Mouse (Mus musculus) stomach, embryonic 16.5 days (tissue): ENCODE data around the gene Tcaim. TPM values are rescaled to one million over a fixed set of nuclear protein-coding genes. Genes with fewer than 3 reads are reported as not detected.

Experiments used
- ATAC-seq: fragments of 200-750 bp; cut with Nextera tagmentation; 2 replicates; pipeline ENCODE4 v1.8.0; 2017; ENCODE audit warnings: moderate number of reproducible peaks, moderate TSS enrichment; ENCODE audit not compliant: insufficient read depth, low FRiP score
- H3K27ac ChIP-seq: fragments of 300-500 bp; sonication (generic); 2 replicates; pipeline ENCODE4 v1.5.1; 2014; ENCODE audit warnings: low read length
- H3K27me3 ChIP-seq: fragments of 300-500 bp; sonication (generic); 2 replicates; pipeline ENCODE4 v1.6.1; 2014; ENCODE audit warnings: low read length, control low read depth, mixed read lengths; ENCODE audit not compliant: control insufficient read depth, insufficient read depth
- H3K36me3 ChIP-seq: fragments of 300-500 bp; sonication (generic); 2 replicates; pipeline ENCODE4 v1.6.1; 2014; ENCODE audit warnings: low read length; ENCODE audit not compliant: control insufficient read depth, insufficient read depth
- H3K4me1 ChIP-seq: fragments of 300-500 bp; sonication (generic); 2 replicates; pipeline ENCODE4 v1.6.1; 2014; ENCODE audit warnings: low read length, control low read depth, mixed read lengths; ENCODE audit not compliant: control insufficient read depth, insufficient read depth
- H3K4me2 ChIP-seq: fragments of 300-500 bp; sonication (generic); 2 replicates; pipeline ENCODE4 v1.6.1; 2014; ENCODE audit warnings: low read depth, low read length, mixed read lengths
- H3K4me3 ChIP-seq: fragments of 300-500 bp; sonication (generic); replicated peaks from 2 replicates; pipeline ENCODE4 v1.5.1; 2014; ENCODE audit warnings: mild to moderate bottlenecking, low read length
- H3K9ac ChIP-seq: fragments of 300-500 bp; sonication (generic); 2 replicates; pipeline ENCODE4 v1.6.1; 2014; ENCODE audit warnings: low read length
- H3K9me3 ChIP-seq: fragments of 300-500 bp; sonication (generic); replicated peaks from 2 replicates; pipeline ENCODE4 v1.6.1; 2016; ENCODE audit warnings: low read length, control low read depth; ENCODE audit not compliant: control insufficient read depth
- WGBS: fragments of 180-500 bp; shearing (Covaris S2); extraction: QIAGEN DNeasy Blood & Tissue Kit; methylation state at CpG from one replicate; pipeline ENCODE4 v1.1.7; 2014; 5-methylcytosine and 5-hydroxymethylcytosine counted together
- polyA plus RNA-seq: library from polyadenylated mRNA; unstranded; fragments of >200 nt; fragmentation: Nextera tagmentation; extraction: Ambion mirVana; gene quantifications from 2 replicates; pipeline ENCODE4 v1.2.1, GENCODE M21; 2015

Gene Tcaim
- polyA plus RNA-seq, 1 experiment from 2014 or later: 6.0 TPM

DNA sequence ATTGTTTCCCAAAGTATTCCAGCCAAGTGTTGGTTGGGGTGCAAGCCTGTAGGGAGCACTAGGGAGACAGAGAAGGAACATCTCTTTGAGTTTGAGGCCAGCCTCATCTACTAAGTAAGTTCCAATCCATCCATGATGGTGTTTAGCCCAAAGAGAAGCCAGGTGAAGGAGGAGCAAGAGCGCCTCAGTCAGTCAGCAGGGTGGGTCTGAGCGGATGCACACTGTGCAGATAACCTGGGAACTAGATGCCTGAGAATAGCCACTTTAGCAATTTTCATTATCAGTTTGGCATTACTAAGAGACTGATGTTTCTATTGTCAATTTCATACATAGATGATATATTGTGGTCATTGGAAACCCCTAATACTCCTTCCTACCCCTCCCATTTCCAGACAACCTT, 9.4 kb downstream of the Tcaim start:
- Histone ChIP-seq H3K4me1 (no peaks in the 10 kb centered on the region), H3K27ac (no peak overlapping the region), H3K36me3 (no peaks in the 10 kb centered on the region), H3K9me3 (no peaks in the 10 kb centered on the region), H3K4me3 (no peak overlapping the region), H3K27me3 (no peaks in the 10 kb centered on the region), H3K4me2 (no peak overlapping the region), H3K9ac (no peak overlapping the region)
- ATAC-seq: no peak
- 92% methylated on average over 2 of the region's 2 CpGs for WGBS

DNA sequence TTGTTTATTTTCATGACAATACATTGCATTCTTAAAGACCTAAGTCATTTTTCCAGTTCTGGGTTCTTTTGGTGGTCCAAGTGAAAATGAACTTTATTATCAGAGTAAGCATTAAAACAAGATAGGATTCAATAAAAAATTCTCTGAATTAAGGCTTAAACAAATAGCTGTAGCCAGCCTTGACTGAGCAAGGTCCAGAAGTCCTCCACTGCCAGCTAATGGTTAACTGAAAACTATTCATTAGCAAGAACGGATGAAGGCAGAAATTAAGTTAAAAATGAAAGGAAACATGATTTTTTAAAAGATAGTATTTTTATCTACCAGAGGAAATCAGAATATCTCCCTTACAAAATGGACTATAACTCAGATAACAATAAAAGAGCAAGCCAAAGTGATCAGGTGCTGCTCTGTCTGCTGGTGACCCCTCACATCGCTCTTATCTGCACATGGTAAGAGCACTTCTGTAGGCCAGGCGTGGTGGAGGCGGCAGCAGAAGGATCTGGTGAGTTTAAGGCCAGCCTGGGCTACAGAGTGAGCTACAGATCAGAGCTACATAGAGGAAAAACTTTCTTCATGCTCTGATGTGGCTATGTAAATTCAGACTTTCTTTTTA, 10.0 kb downstream of the Tcaim start:
- WGBS: 71% methylated on average over 4 of the region's 4 CpGs

DNA sequence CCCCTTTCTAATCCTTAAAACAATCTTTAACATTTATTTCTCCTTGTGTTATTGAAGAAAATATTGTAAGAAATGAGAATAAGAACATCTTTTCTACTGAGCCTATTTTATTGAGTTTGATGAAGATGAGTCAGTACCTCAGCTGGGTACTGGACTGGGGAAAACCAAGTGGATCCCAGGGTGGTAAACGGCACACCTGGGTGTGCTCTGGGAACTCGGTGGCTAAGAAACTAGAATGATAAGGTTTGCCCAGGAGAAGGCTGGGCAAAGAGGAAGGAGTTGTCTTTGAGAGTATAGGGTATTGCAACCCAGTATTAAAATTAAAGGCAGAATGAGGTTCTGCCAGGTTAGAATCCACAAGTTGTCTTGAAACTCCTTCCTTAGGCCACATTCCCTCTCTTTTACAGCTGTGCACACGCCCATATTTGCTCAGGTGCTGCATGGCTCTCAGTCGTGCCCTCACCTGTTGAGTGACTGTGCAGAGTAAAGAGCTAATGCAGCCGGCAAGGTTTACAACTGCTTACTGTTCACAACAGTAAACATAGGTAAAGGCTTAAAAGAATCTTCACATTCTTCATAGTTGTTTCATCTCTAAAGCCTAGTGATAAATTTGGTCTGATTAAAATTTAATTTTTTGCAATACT, 18.2 kb downstream of the Tcaim start:
- Histone ChIP-seq H3K27ac (peak overlapping the region; percentile 67), H3K4me2 (no peak overlapping the region), H3K9ac (no peak overlapping the region), H3K4me1 (no peaks in the 10 kb centered on the region), H3K9me3 (no peaks in the 10 kb centered on the region), H3K27me3 (no peaks in the 10 kb centered on the region), H3K4me3 (no peak overlapping the region), H3K36me3 (peaks cover 19% of the 10 kb centered on the region)
- ATAC-seq: peak; percentile 77; the same call in 1 of the 2 replicates
- WGBS: 66% methylated on average over 5 of the region's 5 CpGs

More for the DNA sequence above, 10.0 kb downstream of the Tcaim start:
- H3K4me1 ChIP-seq: no peaks in the 10 kb centered on the region
- H3K4me3 ChIP-seq: no peak overlapping the region
- no peak for ATAC-seq
- H3K36me3 ChIP-seq: 0 out of 2 replicates have a peak, but pooled peaks cover 2% of the 10 kb centered on the region
- H3K27me3 ChIP-seq: no peaks in the 10 kb centered on the region
- H3K9ac ChIP-seq: no peak overlapping the region
- no peaks in the 10 kb centered on the region for H3K9me3 ChIP-seq
- H3K4me2 ChIP-seq: no peak overlapping the region
- no peak overlapping the region for H3K27ac ChIP-seq

DNA sequence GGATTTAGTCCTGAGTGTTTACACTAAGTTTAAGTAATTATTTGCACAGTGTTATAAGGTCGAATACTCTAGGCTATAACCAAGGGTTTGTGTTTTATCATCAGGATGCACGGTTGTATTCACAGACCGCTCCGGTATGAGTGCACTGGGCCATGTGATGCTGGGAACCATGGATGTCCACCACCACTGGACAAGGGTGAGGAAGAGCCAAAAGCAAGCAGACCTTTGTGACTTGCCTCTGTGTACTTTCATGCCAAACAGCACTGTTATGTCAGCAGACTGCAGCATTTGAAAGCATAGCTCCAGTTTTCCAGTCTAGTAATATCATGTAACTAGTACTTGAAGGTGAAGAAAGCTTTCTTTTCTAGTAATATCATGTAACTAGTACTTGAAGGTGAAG, 21.4 kb downstream of the Tcaim start:
- H3K9ac ChIP-seq: no peak overlapping the region
- H3K4me3 ChIP-seq: no peak overlapping the region
- no peak overlapping the region for H3K4me2 ChIP-seq
- H3K27ac ChIP-seq: no peak overlapping the region
- no peaks in the 10 kb centered on the region for H3K9me3 ChIP-seq
- H3K4me1 ChIP-seq: no peaks in the 10 kb centered on the region
- H3K27me3 ChIP-seq: no peaks in the 10 kb centered on the region
- peaks cover 10% of the 10 kb centered on the region for H3K36me3 ChIP-seq
- ATAC-seq: no peak
- 73% methylated on average over 4 of the region's 4 CpGs for WGBS

DNA sequence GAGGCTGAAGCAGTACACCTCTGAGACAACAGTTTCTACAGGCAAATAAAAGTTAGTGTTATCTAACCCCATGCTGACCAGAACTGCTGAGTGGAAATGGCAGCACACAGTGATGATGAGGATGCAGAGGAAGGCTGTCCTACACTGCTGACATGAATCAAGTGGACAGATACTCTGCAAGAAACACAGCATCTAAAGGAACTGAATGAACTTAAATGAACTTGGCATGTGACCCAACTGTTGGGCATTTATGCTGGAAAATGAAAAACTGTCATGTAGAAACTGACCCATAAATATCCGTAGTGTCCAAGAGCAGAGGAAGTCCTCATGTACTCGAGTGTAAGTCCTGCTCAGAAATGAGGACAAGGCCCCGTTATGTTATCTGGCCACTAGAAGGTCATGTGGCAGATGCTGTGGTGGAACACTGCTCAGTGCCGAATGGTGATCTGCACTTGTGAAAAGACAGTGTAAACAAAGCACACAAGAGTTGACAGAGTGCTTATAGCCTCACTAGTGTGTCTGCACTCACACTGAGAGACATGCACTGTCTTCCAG, 24.6 kb downstream of the Tcaim start:
- Histone ChIP-seq H3K9ac (no peak overlapping the region), H3K27me3 (no peaks in the 10 kb centered on the region), H3K27ac (no peak overlapping the region), H3K9me3 (no peaks in the 10 kb centered on the region), H3K4me3 (no peak overlapping the region), H3K4me1 (no peaks in the 10 kb centered on the region), H3K4me2 (no peak overlapping the region), H3K36me3 (peaks cover under 1% of the 10 kb centered on the region; the same call in 1 of the 2 replicates)
- 54% methylated on average over 4 of the region's 4 CpGs for WGBS
- ATAC-seq: no peak

DNA sequence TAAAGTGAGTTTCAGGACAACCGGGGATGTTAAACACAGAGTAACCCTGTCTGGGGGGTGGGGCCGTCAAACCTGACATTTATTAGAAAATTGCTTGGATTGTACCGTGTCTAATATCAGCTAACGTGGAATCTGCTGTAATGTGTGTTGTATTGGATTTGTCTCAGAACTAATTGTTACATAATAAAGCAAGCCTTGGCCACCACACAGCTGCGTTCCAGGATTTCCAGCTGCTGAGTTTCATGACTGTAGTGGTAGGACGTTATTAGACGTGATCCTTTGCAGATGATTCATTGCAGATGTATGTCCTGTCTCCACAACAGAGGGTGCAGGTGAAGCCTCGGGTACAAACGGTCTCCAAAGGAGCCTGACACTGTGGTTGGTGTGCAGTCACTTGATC, 30.8 kb downstream of the Tcaim start:
- no peak overlapping the region for H3K4me3 ChIP-seq
- ATAC-seq: no peak
- H3K9me3 ChIP-seq: no peaks in the 10 kb centered on the region
- no peak overlapping the region for H3K9ac ChIP-seq
- H3K36me3 ChIP-seq: no peaks in the 10 kb centered on the region
- no peaks in the 10 kb centered on the region for H3K27me3 ChIP-seq
- H3K4me2 ChIP-seq: no peak overlapping the region
- 60% methylated on average over 9 of the region's 9 CpGs for WGBS
- peak overlapping the region; percentile 58 for H3K27ac ChIP-seq
- peaks cover 15% of the 10 kb centered on the region for H3K4me1 ChIP-seq

DNA sequence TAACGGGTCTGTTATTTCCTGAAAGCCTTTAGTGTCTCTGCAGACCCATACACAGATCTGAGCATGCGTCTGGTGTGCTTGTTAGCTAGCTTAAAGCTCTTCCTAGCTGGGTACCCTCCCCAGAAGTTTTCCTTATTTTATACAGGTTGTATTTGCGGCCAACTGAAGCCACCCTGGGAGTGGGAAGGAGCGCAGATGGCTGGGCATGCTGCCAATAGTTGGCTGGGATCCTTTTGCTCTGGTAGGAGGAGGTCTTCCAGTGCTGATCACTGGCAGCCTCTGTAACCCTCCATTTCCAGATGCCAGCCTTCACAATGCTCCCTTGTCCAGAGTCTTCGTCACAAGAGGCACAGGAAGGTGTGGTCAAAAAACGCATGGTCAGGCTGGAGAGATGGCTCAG, 31.5 kb downstream of the Tcaim start:
- WGBS: 33% methylated on average over 6 of the region's 6 CpGs
- peak; percentile 82 for ATAC-seq
- H3K27ac ChIP-seq: peak overlapping the region; percentile 58
- no peak overlapping the region for H3K4me2 ChIP-seq
- no peaks in the 10 kb centered on the region for H3K27me3 ChIP-seq
- H3K9ac ChIP-seq: no peak overlapping the region
- no peaks in the 10 kb centered on the region for H3K36me3 ChIP-seq
- H3K4me1 ChIP-seq: peaks cover 15% of the 10 kb centered on the region
- H3K4me3 ChIP-seq: no peak overlapping the region
- no peaks in the 10 kb centered on the region for H3K9me3 ChIP-seq

GRCm38 (mm10) chr9:122837216-122837615, 31.9 kb downstream of the Tcaim start:
- Histone ChIP-seq H3K9ac (0 out of 2 replicates have a peak overlapping the region, but pooled peaks have one; percentile 43), H3K36me3 (no peaks in the 10 kb centered on the region), H3K4me3 (no peak overlapping the region), H3K9me3 (no peaks in the 10 kb centered on the region), H3K4me2 (no peak overlapping the region), H3K4me1 (peaks cover 15% of the 10 kb centered on the region), H3K27me3 (no peaks in the 10 kb centered on the region), H3K27ac (peak overlapping the region; percentile 58)
- peak; percentile 37; the same call in 1 of the 2 replicates for ATAC-seq
- 72% methylated on average over 4 of the region's 4 CpGs for WGBS

GRCm38 (mm10) chr9:122837680-122838079, 32.3 kb downstream of the Tcaim start:
- Histone ChIP-seq H3K9me3 (no peaks in the 10 kb centered on the region), H3K36me3 (no peaks in the 10 kb centered on the region), H3K4me1 (peaks cover 15% of the 10 kb centered on the region), H3K4me3 (no peak overlapping the region), H3K27ac (peak overlapping the region; percentile 58), H3K4me2 (peak overlapping the region; percentile 22; the same call in 1 of the 2 replicates), H3K27me3 (no peaks in the 10 kb centered on the region), H3K9ac (peak overlapping the region; percentile 43; the same call in 1 of the 2 replicates)
- ATAC-seq: peak; percentile 70
- WGBS: 23% methylated on average over 16 of the region's 16 CpGs
